In genomic region chr3:89883582-89884041, GRCm38 (mm10) we compare ENCODE assay signal across 1 mouse cellular context.
TF ChIP-seq lines count a peak whose summit lies in the region.

No protein-coding gene starts in this region.

TF ChIP-seq in CH12.LX, 34 proteins besides CTCF, POLR2A, EP300 and RAD21 (continued from another document):
- TF ChIP-seq TBP (conservative IDR thresholded peaks at IDR 0.05; ENCODE audit: low read depth, low read length) = 0 out of 2 replicates have a peak, but pooled peaks have one; percentile 26
- no peak for TF ChIP-seq JUN (IDR thresholded peaks at IDR 0.05; ENCODE audit: insufficient read depth, low read depth, low read length)
- TF ChIP-seq NRF1 (IDR thresholded peaks at IDR 0.05; ENCODE audit: low read depth, low read length) = no peak
- TF ChIP-seq MXI1 (IDR thresholded peaks at IDR 0.05; ENCODE audit: low read depth, low read length) = peak; percentile 65; the same call in 1 of the 2 replicates
- no peak for TF ChIP-seq PAX5 (IDR thresholded peaks at IDR 0.05; ENCODE audit: low read length)
- 0 out of 2 replicates have a peak, but pooled peaks have one; percentile 25 for TF ChIP-seq MAFK (IDR thresholded peaks at IDR 0.05; ENCODE audit: insufficient replicate concordance, low read length)
- no peak; the same call in 1 of the 2 replicates for TF ChIP-seq HCFC1 (IDR thresholded peaks at IDR 0.05; ENCODE audit: low read depth, low read length)
- no peak for TF ChIP-seq CHD1 (IDR thresholded peaks at IDR 0.05; ENCODE audit: low read depth, low read length)
- 0 out of 2 replicates have a peak, but pooled peaks have one; percentile 45 for TF ChIP-seq ZMIZ1 (IDR thresholded peaks at IDR 0.05; ENCODE audit: low read depth, low read length)
- TF ChIP-seq ELF1 (IDR thresholded peaks at IDR 0.05; ENCODE audit: low read depth, low read length) = peak; percentile 52; the same call in 1 of the 2 replicates
- TF ChIP-seq USF2 (conservative IDR thresholded peaks at IDR 0.05; ENCODE audit: low read depth, low read length) = no peak
- TF ChIP-seq MAX (IDR thresholded peaks at IDR 0.05; ENCODE audit: low read length) = peak; percentile 68
- TF ChIP-seq MAZ (IDR thresholded peaks at IDR 0.05; ENCODE audit: low read depth, low read length) = 0 out of 2 replicates have a peak, but pooled peaks have one; percentile 3
- no peak for TF ChIP-seq E2F4 (IDR thresholded peaks at IDR 0.05; ENCODE audit: insufficient replicate concordance, low read depth, low read length)
- TF ChIP-seq KAT2A (IDR thresholded peaks at IDR 0.05; ENCODE audit: insufficient replicate concordance, low read length) = no peak
- no peak for TF ChIP-seq NELFE (IDR thresholded peaks at IDR 0.05; ENCODE audit: low read depth, low read length)
- peak; percentile 80 for TF ChIP-seq BHLHE40 (IDR thresholded peaks at IDR 0.05; ENCODE audit: low read depth, low read length)
TF ChIP-seq in CH12.LX: peak in this region for 19.
